Mouse (Mus musculus) thymus, postnatal 4 days (tissue): ENCODE results near the gene Gigyf2.

ENCODE experiments used
- DNase-seq: peaks from one replicate; pipeline ENCODE4 v3.0.0; 2021

Gigyf2 gene

GRCm38 (mm10) chr1:87326742-87327163, at the start of gene Gigyf2:
Gigyf2 (plus strand) TSS chr1:87326998.
- DNase-seq: peak; percentile 98

GRCm38 (mm10) chr1:87280281-87280680, 46.5 kb upstream of the Gigyf2 start:
- DNase-seq: no peak

GRCm38 (mm10) chr1:87281599-87282412, 45.0 kb upstream of the Gigyf2 start:
- no peak for DNase-seq

GRCm38 (mm10) chr1:87282413-87282788, 44.4 kb upstream of the Gigyf2 start:
- no peak for DNase-seq

DNA sequence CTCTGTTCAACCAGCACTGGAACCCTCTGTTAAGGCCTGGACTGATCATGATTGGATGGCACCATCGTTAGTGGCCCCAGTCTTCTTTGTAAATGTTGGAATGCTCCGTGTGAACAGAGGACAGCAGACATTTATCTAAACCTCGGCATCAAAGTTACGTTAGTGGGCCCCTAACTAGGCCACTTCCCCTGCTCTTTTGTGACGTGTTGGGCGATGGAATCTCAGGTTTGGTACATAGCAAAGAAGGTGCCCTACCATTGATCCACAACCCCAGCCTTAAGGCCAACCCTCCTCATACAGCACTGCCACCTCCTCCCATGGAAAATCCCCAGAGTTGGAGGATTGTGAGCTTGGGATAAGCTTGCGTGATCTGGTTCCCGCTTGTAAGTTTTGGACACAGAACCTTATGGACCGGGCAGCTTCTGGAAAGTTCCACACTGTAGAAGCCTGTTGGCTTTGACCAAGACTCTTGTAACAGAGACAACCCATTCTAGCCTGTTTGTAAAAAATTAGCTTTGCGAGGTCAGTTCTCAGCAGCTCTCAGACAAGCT, 43.3 kb upstream of the Gigyf2 start:
- DNase-seq: no peak

- no peak for DNase-seq
Measured at GRCm38 (mm10) chr1:87287105-87287504, 39.7 kb upstream of the Gigyf2 start.

DNA sequence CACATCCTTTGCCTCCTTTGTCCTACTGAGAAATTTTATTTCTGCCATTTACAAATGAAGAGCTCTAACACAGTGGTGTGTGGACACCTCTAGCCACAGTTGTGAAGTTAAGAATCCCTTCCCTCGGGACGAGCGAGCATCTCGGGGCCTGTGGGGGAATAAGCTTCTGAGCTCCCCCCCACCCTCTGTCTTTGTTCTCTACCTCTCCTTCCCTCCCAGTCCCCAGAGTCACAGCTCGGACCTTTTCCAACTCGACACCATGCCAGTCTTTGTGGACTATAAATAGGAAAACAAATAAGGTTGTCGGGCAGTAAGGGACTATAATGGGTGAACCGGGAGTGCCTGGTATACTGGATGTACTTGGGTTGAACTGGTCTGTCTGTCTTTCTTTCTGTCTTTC, 35.4 kb upstream of the Gigyf2 start:
- DNase-seq: no peak

DNA sequence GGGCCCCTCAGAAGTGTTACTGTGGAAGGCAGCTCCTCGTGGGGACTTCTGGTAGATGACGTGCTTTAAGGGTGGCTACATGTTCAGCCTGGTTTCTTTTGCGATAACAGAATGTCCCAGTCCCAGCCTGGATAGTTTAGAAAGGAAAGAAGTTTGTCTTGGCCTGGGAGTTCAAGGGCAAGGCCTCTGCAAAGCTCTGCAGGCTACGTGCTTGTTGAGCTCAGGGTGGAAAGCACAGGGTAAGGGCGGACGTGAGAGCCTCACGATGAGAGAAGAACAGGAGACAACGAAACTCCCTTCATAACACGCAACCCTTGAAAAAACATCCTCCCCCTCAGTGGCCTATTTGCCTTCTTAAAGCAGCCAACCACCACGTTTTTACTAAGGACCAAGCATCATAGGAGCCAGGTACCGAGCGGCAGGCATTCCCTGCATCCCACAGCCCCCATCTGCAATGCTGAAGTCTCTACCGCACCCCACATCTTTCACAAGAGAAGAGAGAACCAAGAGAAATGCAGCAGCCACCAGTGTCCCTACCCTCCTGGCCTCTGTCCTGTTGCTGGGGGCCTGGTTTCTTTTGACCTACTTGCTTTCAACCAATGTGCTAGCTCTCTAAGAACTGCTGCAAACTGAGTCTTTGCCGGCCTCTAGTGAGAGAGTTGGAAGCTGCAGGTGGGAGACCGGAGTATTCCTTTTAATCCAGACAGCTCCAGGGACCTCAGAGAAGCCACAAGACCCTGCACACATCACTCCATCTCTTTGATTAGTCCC, 34.2 kb upstream of the Gigyf2 start:
- DNase-seq: no peak

- DNase-seq: no peak
Measured at GRCm38 (mm10) chr1:87294063-87294710, 32.6 kb upstream of the Gigyf2 start.

- no peak for DNase-seq
Measured at GRCm38 (mm10) chr1:87294951-87295350, 31.8 kb upstream of the Gigyf2 start.

DNA sequence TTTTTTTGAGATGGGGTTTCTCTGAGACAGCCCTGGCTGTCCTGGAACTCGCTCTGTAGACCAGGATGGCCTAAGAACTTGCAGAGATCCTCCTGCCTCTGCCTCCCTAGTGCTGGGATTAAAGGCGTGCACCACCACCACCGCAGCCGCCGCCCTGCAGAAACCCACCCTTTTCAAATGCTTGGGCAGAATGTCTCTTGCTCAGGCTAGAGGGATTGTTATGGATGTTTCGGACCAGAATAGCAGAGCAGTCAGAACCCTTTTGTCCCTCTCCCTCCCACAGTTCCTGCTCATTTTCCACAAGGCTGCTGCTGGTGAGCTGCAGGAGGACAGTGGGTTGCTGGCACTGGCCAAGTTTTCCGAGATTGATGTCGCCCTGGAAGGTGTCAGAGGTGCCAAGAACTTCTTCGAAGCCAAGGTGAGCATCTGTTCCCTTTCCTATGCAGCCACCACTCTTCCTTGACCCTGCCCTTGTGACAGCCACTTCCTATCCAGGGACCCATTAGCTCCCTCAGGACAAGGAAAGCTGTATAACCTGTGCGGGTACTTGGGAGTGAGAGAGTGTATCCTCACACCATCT, 29.4 kb upstream of the Gigyf2 start:
- DNase-seq: no peak

GRCm38 (mm10) chr1:87300360-87301286, 26.2 kb upstream of the Gigyf2 start:
- no peak for DNase-seq

GRCm38 (mm10) chr1:87301971-87302370, 24.8 kb upstream of the Gigyf2 start:
- no peak for DNase-seq

DNA sequence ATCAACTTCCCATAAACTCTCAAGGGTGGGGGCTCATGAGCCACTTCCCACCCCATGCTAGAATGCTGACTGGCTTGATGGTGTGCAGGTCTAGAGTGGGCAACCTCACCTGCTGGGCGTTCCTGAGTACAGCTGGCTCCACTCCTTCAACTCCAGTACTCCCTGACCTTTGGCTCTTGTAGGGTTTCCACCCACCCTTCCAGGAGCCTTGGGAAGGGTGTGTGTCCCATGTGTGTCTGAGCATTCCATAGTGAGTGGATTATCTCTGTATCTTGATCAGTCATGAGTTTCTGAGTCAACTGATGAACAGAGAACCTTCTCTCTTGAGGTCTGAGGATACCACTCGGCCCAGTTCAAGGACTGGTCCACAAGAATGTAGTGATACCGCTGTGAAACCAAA, 17.8 kb upstream of the Gigyf2 start:
- no peak for DNase-seq

- no peak for DNase-seq
Measured at GRCm38 (mm10) chr1:87309621-87310020, 17.2 kb upstream of the Gigyf2 start.

DNA sequence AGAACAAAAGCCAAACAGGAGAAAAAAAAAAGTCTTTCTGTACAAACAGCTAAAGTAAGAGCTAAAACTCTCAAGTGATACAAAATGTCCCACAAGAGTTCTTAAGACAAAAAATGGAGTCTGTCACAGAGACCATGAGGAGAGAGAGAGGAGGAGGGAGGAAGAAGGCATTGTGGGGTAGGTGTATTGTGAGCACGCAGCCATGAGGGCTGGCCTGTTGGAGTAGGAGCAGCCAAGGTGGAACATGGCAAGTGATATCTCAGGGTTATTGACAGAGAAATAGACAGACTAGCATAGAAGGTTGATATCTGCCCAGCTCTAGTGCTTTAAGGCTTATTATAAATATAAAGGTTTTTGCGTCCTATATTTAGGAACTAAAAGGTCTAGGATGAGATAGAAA, 14.1 kb upstream of the Gigyf2 start:
- no peak for DNase-seq

- DNase-seq: no peak
Measured at GRCm38 (mm10) chr1:87313116-87313515, 13.7 kb upstream of the Gigyf2 start.

DNA sequence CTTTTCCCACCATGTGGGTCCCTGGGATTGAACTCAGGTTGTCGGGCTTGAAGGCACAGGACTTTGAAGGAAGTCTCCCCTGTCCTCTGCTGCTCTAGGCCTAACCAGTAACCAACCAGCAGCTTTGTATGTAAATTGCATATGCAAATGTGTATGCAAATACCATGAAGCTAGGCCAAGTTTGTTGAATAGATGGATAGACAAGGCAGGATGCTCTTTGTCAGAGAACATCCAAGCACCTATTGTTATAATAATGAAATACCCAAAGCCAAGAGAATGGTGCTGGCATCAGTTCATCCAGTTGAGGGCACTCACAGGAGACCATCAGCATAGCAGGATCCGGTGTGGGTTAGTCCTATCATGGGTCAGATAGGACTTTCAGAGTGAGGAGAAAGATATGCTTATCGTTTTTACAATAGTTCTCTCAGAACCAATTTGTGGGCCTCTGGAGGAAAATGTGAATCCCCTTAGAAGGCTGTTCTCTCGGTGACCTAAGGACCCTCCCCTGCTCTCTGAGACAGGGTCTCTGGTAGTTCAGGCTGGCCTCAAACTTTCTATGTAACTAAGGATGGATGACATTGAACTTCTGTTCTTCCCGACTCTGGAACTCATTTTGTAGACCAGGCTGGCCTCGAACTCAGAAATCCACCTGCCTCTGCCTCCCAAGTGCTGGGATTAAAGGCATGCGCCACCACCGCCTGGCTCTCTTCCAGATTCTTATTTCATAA, 12.8 kb upstream of the Gigyf2 start:
- no peak for DNase-seq

- no peak for DNase-seq
Measured at GRCm38 (mm10) chr1:87315431-87315830, 11.4 kb upstream of the Gigyf2 start.

DNA sequence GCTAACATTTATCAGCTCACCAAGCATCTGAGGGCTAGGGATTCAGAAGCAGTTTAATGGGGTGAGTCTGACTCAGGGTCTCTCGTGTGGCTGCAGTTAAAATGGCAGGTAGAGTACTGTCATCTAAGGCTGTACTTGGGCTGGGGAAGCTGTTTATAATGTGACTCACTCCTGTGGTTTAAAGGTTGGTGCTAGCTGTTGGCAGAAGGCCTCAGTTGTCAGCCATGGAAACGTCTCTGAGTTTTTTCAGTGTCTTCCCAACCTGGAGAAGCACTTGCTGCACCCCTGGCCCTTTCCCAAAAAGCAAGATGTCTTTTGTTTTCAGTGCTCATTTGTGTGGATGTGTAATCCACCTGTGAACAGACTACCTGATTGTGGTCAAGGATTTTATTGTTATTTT, 10.9 kb upstream of the Gigyf2 start:
- DNase-seq: no peak

- no peak for DNase-seq
Measured at GRCm38 (mm10) chr1:87316672-87317071, 10.1 kb upstream of the Gigyf2 start.
